Mouse (Mus musculus): ENCODE data around the gene Foxo1. TPM values are rescaled to one million over a fixed set of nuclear protein-coding genes. Genes with fewer than 3 reads are reported as not detected.

Foxo1 gene
- polyA plus RNA-seq, 1 experiment from 2014 or later, result 3.0 TPM

- Histone ChIP-seq H3K9ac (ENCODE audit: low read length) (no peak overlapping the region), H3K27me3 (ENCODE audit: control insufficient read depth, insufficient read depth, low read length) (no peaks in the 10 kb centered on the region), H3K4me1 (ENCODE audit: control insufficient read depth, insufficient read depth, low read length) (no peaks in the 10 kb centered on the region), H3K4me3 (ENCODE audit: low read depth, low read length) (no peak overlapping the region), H3K27ac (ENCODE audit: low read depth, low read length) (no peak overlapping the region), H3K9me3 (ENCODE audit: control insufficient read depth, low read length) (no peaks in the 10 kb centered on the region), H3K36me3 (ENCODE audit: control insufficient read depth, insufficient read depth, low read length) (no peaks in the 10 kb centered on the region), H3K4me2 (no peak overlapping the region)
- DNase-seq (ENCODE audit: low spot score, missing footprints), result peak; percentile 64
- 83% methylated on average over 2 of the region's 2 CpGs for WGBS
- no peak for ATAC-seq (ENCODE audit: low FRiP score)
Measured at GRCm38 (mm10) chr3:52392521-52392920, 124.4 kb downstream of the Foxo1 start.

DNA sequence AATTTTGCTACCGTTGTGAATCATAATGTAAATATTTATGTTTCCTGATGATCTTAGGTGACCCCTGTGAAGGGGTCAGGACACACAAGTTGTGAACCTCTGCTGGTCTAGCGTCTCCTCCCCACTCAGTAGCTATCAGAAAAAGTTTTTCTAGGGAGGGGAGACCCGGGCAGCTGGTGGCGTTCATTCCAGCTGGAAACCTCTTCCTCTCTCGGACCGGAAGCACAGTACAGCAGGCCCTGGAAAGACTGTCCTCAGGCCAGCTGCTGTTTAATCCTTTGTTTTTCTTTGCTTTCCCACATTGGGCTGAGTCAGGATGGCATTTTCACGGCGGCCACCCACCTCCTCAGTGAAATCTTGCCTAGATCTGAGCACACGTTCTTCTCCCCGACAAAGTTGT is 125.0 kb downstream of the Foxo1 start:
- H3K27ac ChIP-seq (ENCODE audit: low read depth, low read length), result no peak overlapping the region
- H3K27me3 ChIP-seq (ENCODE audit: control insufficient read depth, insufficient read depth, low read length), result no peaks in the 10 kb centered on the region
- ATAC-seq (ENCODE audit: low FRiP score) (no peak), DNase-seq (ENCODE audit: low spot score, missing footprints) (no peak)
- 86% methylated on average over 10 of the region's 10 CpGs for WGBS
- H3K4me1 ChIP-seq (ENCODE audit: control insufficient read depth, insufficient read depth, low read length), result no peaks in the 10 kb centered on the region
- H3K36me3 ChIP-seq (ENCODE audit: control insufficient read depth, insufficient read depth, low read length), result no peaks in the 10 kb centered on the region
- H3K4me2 ChIP-seq, result no peak overlapping the region
- H3K9me3 ChIP-seq (ENCODE audit: control insufficient read depth, low read length), result no peaks in the 10 kb centered on the region
- no peak overlapping the region for H3K9ac ChIP-seq (ENCODE audit: low read length)
- no peak overlapping the region for H3K4me3 ChIP-seq (ENCODE audit: low read depth, low read length)

GRCm38 (mm10) chr3:52396121-52396731 is 128.1 kb downstream of the Foxo1 start:
- H3K9me3 ChIP-seq (ENCODE audit: control insufficient read depth, low read length), result no peaks in the 10 kb centered on the region
- H3K4me1 ChIP-seq (ENCODE audit: control insufficient read depth, insufficient read depth, low read length), result peaks cover 7% of the 10 kb centered on the region
- H3K27ac ChIP-seq (ENCODE audit: low read depth, low read length), result no peak overlapping the region
- H3K9ac ChIP-seq (ENCODE audit: low read length), result no peak overlapping the region
- DNase-seq (ENCODE audit: low spot score, missing footprints) (peak; percentile 73), ATAC-seq (ENCODE audit: low FRiP score) (no peak)
- H3K4me2 ChIP-seq, result no peak overlapping the region
- WGBS, result 89% methylated on average over 13 of the region's 13 CpGs
- no peak overlapping the region for H3K4me3 ChIP-seq (ENCODE audit: low read depth, low read length)
- no peaks in the 10 kb centered on the region for H3K27me3 ChIP-seq (ENCODE audit: control insufficient read depth, insufficient read depth, low read length)
- no peaks in the 10 kb centered on the region for H3K36me3 ChIP-seq (ENCODE audit: control insufficient read depth, insufficient read depth, low read length)

DNA sequence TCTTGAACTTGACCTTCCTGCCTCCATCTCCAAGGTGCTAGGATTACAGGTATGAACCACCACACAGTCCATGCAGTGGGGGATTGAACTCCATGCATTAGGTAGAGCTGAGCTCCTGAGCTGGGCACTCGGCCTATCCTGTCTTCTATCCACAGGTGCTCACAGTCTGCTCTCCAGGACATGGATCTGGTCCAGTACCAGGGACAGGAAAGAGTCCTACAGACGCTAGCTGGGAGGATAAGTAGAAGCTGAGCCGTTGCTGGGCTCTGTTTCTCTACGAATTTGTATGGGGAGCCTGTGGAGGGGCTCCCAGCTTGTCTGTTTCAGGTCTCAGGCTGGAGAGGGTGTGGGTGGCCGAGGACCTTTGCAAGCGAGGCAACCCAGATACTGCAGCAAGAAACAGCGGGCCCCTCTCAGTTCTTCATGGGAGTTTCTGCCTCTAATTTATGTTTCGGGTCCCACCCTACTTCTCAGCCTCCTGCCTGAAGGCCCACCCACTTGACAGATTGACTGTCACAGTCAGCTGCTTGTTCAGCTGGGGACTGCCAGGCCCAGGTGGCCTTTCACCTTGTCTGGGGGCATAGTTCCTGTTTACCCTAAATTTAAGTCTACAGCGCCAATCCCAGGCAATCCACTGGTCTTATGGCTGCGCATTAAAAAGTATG is 128.9 kb downstream of the Foxo1 start:
- DNase-seq (ENCODE audit: low spot score, missing footprints) (peak; percentile 65), ATAC-seq (ENCODE audit: low FRiP score) (no peak)
- WGBS, result 78% methylated on average over 10 of the region's 10 CpGs

GRCm38 (mm10) chr3:52397961-52398360 is 129.8 kb downstream of the Foxo1 start:
- H3K4me3 ChIP-seq (ENCODE audit: low read depth, low read length), result no peak overlapping the region
- H3K9ac ChIP-seq (ENCODE audit: low read length), result no peak overlapping the region
- H3K4me1 ChIP-seq (ENCODE audit: control insufficient read depth, insufficient read depth, low read length), result peaks cover 8% of the 10 kb centered on the region
- ATAC-seq (ENCODE audit: low FRiP score), result no peak
- H3K27me3 ChIP-seq (ENCODE audit: control insufficient read depth, insufficient read depth, low read length), result no peaks in the 10 kb centered on the region
- WGBS, result 80% methylated on average over 8 of the region's 8 CpGs
- no peak overlapping the region for H3K27ac ChIP-seq (ENCODE audit: low read depth, low read length)
- H3K4me2 ChIP-seq, result no peak overlapping the region
- H3K36me3 ChIP-seq (ENCODE audit: control insufficient read depth, insufficient read depth, low read length), result no peaks in the 10 kb centered on the region
- no peak for DNase-seq (ENCODE audit: low spot score, missing footprints)
- no peaks in the 10 kb centered on the region for H3K9me3 ChIP-seq (ENCODE audit: control insufficient read depth, low read length)

More for the DNA sequence above, 128.9 kb downstream of the Foxo1 start:
- peaks cover 8% of the 10 kb centered on the region for H3K4me1 ChIP-seq (ENCODE audit: control insufficient read depth, insufficient read depth, low read length)
- no peak overlapping the region for H3K9ac ChIP-seq (ENCODE audit: low read length)
- no peak overlapping the region for H3K4me2 ChIP-seq
- no peaks in the 10 kb centered on the region for H3K27me3 ChIP-seq (ENCODE audit: control insufficient read depth, insufficient read depth, low read length)
- H3K27ac ChIP-seq (ENCODE audit: low read depth, low read length), result no peak overlapping the region
- no peaks in the 10 kb centered on the region for H3K36me3 ChIP-seq (ENCODE audit: control insufficient read depth, insufficient read depth, low read length)
- H3K4me3 ChIP-seq (ENCODE audit: low read depth, low read length), result no peak overlapping the region
- no peaks in the 10 kb centered on the region for H3K9me3 ChIP-seq (ENCODE audit: control insufficient read depth, low read length)

DNA sequence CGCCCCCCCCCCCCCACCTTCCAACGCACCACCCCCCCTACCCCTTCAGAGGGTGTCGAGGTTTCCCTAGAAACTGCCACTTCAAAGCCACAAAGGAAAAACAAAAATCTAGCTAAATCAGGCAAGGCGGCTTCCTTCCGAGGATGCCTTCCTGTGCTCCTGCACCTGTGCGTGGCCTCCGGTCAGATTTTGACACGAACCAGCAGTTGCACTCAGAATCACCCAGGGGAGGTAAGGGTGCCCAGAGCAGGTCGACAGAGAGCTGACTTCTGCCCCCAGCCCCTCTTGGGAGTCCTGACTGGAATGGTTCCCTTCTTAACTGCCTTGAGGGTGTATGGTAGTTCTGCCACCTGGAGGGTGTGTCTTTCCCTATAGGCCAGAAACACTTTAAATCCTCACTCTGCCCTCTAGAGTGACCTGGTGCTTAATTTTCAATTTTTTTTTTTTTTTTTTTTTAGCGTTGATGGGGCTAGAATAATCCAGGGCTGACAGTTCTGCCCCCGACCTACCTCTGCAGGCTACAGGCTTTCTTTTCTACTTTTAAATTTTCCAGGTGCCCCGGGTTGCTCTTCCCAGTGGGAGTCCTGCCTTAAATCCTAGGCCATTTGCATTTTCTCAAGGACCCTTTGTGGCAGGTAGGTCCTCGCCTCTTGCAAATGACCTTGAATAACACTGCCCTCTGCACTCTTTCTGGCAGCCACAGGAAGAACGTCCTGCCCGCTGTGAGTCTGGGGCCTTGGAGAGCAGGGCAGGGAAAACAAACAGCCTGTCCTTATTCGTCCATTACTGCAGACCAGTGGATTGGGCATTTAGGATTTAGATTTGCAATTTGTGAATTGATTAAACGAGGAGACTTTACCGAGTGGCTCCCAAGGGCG is 132.4 kb downstream of the Foxo1 start:
- no peaks in the 10 kb centered on the region for H3K27me3 ChIP-seq (ENCODE audit: control insufficient read depth, insufficient read depth, low read length)
- no peak overlapping the region for H3K27ac ChIP-seq (ENCODE audit: low read depth, low read length)
- H3K4me3 ChIP-seq (ENCODE audit: low read depth, low read length), result peak overlapping the region; percentile 22; the same call in 1 of the 2 replicates
- H3K9ac ChIP-seq (ENCODE audit: low read length), result peak overlapping the region; percentile 56; the same call in 1 of the 2 replicates
- H3K9me3 ChIP-seq (ENCODE audit: control insufficient read depth, low read length), result no peaks in the 10 kb centered on the region
- WGBS, result 10% methylated on average over 19 of the region's 19 CpGs
- no peaks in the 10 kb centered on the region for H3K36me3 ChIP-seq (ENCODE audit: control insufficient read depth, insufficient read depth, low read length)
- no peak for DNase-seq (ENCODE audit: low spot score, missing footprints)
- H3K4me2 ChIP-seq, result peak overlapping the region; percentile 58
- ATAC-seq (ENCODE audit: low FRiP score), result peak; percentile 53; the same call in 1 of the 2 replicates
- peaks cover 8% of the 10 kb centered on the region for H3K4me1 ChIP-seq (ENCODE audit: control insufficient read depth, insufficient read depth, low read length)

DNA sequence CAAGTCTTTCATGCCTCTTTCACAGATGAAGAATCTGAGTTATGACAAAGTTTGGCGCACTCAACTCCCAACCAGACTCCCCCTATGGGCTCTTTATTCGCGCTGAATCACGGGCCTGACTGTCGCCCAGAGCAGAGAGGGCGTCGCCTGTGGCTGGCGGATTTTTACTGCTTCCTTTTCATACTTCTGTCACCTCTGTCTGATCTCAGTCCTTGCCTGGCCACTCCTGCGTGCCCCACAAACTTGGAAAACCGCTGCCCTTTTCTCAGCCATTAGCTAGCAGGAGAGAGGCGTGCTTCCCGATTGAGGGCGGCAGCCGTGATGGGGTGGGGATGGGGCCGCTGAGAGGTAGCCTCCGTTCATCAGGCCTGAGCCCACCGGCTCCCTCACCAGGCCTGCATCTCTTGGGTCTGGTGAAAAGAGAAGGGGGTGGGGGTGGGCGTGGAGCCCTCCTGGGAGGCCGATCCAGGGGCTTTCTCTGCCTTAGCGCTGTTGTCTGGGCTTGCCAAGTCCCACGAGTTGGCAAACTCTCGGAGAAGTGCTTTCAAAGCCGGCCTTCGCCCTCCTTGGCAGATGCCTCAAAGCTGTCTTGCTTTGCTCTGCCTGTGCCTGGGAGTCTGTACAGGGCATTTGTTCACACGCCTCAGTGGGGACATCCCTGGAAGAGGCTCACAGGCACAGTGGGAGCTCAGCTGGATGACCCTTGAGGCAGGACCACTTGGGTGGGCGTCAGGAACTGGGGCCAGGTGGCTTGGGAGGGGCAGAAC is 133.2 kb downstream of the Foxo1 start:
- Histone ChIP-seq H3K27me3 (ENCODE audit: control insufficient read depth, insufficient read depth, low read length) (no peaks in the 10 kb centered on the region), H3K27ac (ENCODE audit: low read depth, low read length) (no peak overlapping the region)

More for the DNA sequence above, 133.2 kb downstream of the Foxo1 start:
- Histone ChIP-seq H3K4me2 (peak overlapping the region; percentile 58), H3K9me3 (ENCODE audit: control insufficient read depth, low read length) (no peaks in the 10 kb centered on the region), H3K9ac (ENCODE audit: low read length) (peak overlapping the region; percentile 56), H3K36me3 (ENCODE audit: control insufficient read depth, insufficient read depth, low read length) (no peaks in the 10 kb centered on the region), H3K4me3 (ENCODE audit: low read depth, low read length) (peak overlapping the region; percentile 22), H3K4me1 (ENCODE audit: control insufficient read depth, insufficient read depth, low read length) (peaks cover 8% of the 10 kb centered on the region)
- ATAC-seq (ENCODE audit: low FRiP score) (peak; percentile 77), DNase-seq (ENCODE audit: low spot score, missing footprints) (peak; percentile 95)
- WGBS, result under 1% methylated on average over 26 of the region's 26 CpGs
